In genomic region chr14:99058959-99059586, GRCm38 (mm10) we compare ENCODE assay signal across 12 mouse cellular contexts. TPM values are rescaled to one million over a fixed set of nuclear protein-coding genes. Genes with fewer than 3 reads are reported as not detected.
A peak's percentile ranks its signal among the peaks of the same experiment; 100 is the strongest.
DNase-seq lines count a peak whose midpoint lies in the region; ATAC-seq and TF ChIP-seq lines count a peak whose summit lies in the region.
"Had no signal": no experiment of that assay in that cellular context is flagged by ENCODE, and none has a peak within 500 bp of the region (broad histone marks: within the 10 kb centered on the region; RNA-seq: fewer than 3 reads in every experiment).

No protein-coding gene starts in this region.

- no peak overlapping the region for H3K27ac ChIP-seq in heart, embryonic 15.5 days
- H3K27ac ChIP-seq in lung, embryonic 16.5 days (ENCODE audit: low read length) = 0 out of 2 replicates have a peak overlapping the region, but pooled peaks have one; percentile 54
- no peak overlapping the region for H3K27ac ChIP-seq in cerebellum, adult 2 months (ENCODE audit: insufficient read depth, low read length)
- H3K27ac ChIP-seq in liver, embryonic 15.5 days (replicated peaks) = no peak overlapping the region
- H3K27ac ChIP-seq: neural tube, embryonic 12.5 days had no signal

- TF ChIP-seq CTCF in cerebellum, adult 2 months (IDR thresholded peaks at IDR 0.05; ENCODE audit: borderline replicate concordance, insufficient read depth, low read depth, low read length) = no peak

- 0 out of 2 replicates have a peak, but pooled peaks have one; percentile 60 for ATAC-seq in heart, embryonic 15.5 days (replicated peaks; ENCODE audit: insufficient number of reproducible peaks, insufficient read depth, low FRiP score, low read depth)
- peak; percentile 78; the same call in 1 of the 2 replicates for ATAC-seq in lung, embryonic 16.5 days (ENCODE audit: low read depth)
- peak; percentile 18; the same call in 1 of the 2 replicates for ATAC-seq in liver, embryonic 15.5 days (ENCODE audit: insufficient read depth)

- WGBS in heart, embryonic 15.5 days = 72% methylated on average over 7 of the region's 7 CpGs
- 83% methylated on average over 7 of the region's 7 CpGs for WGBS in lung, embryonic 16.5 days
- 25% methylated on average over 7 of the region's 7 CpGs for WGBS in cerebellum, adult 2 months
- WGBS in liver, embryonic 15.5 days (ENCODE audit: insufficient replicate concordance) = 74% methylated on average over 7 of the region's 7 CpGs

- no peak overlapping the region for H3K4me2 ChIP-seq in heart, embryonic 15.5 days
- no peak overlapping the region for H3K4me2 ChIP-seq in lung, embryonic 16.5 days (ENCODE audit: low read depth, low read length)
- H3K4me2 ChIP-seq in liver, embryonic 15.5 days = no peak overlapping the region
- H3K4me2 ChIP-seq: neural tube, embryonic 12.5 days had no signal

- TF ChIP-seq POLR2A in cerebellum, adult 2 months (IDR thresholded peaks at IDR 0.05; ENCODE audit: borderline replicate concordance, insufficient read depth, low read length) = no peak

- H3K9ac ChIP-seq in heart, embryonic 15.5 days = no peak overlapping the region
- H3K9ac ChIP-seq in lung, embryonic 16.5 days (ENCODE audit: low read length) = no peak overlapping the region
- H3K9ac ChIP-seq in liver, embryonic 15.5 days = no peak overlapping the region
- H3K9ac ChIP-seq: neural tube, embryonic 12.5 days had no signal

- H3K36me3 ChIP-seq in heart, embryonic 15.5 days = peaks cover 44% of the 10 kb centered on the region
- peaks cover 9% of the 10 kb centered on the region for H3K36me3 ChIP-seq in lung, embryonic 16.5 days (ENCODE audit: control insufficient read depth, insufficient read depth, low read length)
- H3K36me3 ChIP-seq in liver, embryonic 15.5 days (replicated peaks) = peaks cover 66% of the 10 kb centered on the region

- no peaks in the 10 kb centered on the region for H3K4me1 ChIP-seq in heart, embryonic 15.5 days (replicated peaks)
- no peaks in the 10 kb centered on the region for H3K4me1 ChIP-seq in lung, embryonic 16.5 days (replicated peaks; ENCODE audit: control insufficient read depth, insufficient read depth, low read length)
- peaks cover 7% of the 10 kb centered on the region for H3K4me1 ChIP-seq in cerebellum, adult 2 months (ENCODE audit: control insufficient read depth, insufficient read depth, low read length)
- no peaks in the 10 kb centered on the region for H3K4me1 ChIP-seq in liver, embryonic 15.5 days (replicated peaks)
- H3K4me1 ChIP-seq: neural tube, embryonic 12.5 days had no signal

- DNase-seq in heart, adult 9 months (ENCODE audit: low spot score in 2 of 2) = no peak
- no peak for DNase-seq in lung, postnatal 25 days (ENCODE audit: low spot score)
- peak; percentile 57 to 73 for DNase-seq in cerebellum, adult 2 months
- DNase-seq in urinary bladder, postnatal 10 days (ENCODE audit: low spot score) = no peak
- DNase-seq in spleen, postnatal 14 days (ENCODE audit: low spot score in 2 of 2) = no peak
- DNase-seq: heart, adult 18-20 months had no signal

- H3K9me3 ChIP-seq in heart, embryonic 15.5 days (replicated peaks) = no peaks in the 10 kb centered on the region
- no peaks in the 10 kb centered on the region for H3K9me3 ChIP-seq in lung, embryonic 16.5 days (ENCODE audit: control insufficient read depth, low read length)
- no peaks in the 10 kb centered on the region for H3K9me3 ChIP-seq in liver, embryonic 15.5 days (replicated peaks)
- H3K9me3 ChIP-seq: megakaryocyte, embryonic 14.5 days; neural tube, embryonic 12.5 days had no signal

- H3K27me3 ChIP-seq in heart, embryonic 15.5 days = no peaks in the 10 kb centered on the region
- no peaks in the 10 kb centered on the region for H3K27me3 ChIP-seq in lung, embryonic 16.5 days (ENCODE audit: control insufficient read depth, insufficient read depth, low read depth, low read length)
- H3K27me3 ChIP-seq in cerebellum, adult 2 months (ENCODE audit: control insufficient read depth, insufficient read depth, low read length) = no peaks in the 10 kb centered on the region
- H3K27me3 ChIP-seq in liver, embryonic 15.5 days = no peaks in the 10 kb centered on the region
- H3K27me3 ChIP-seq: CH12.LX; megakaryocyte, embryonic 14.5 days; neural tube, embryonic 12.5 days had no signal

- H3K4me3 ChIP-seq in heart, embryonic 15.5 days = no peak overlapping the region
- no peak overlapping the region for H3K4me3 ChIP-seq in lung, embryonic 16.5 days (ENCODE audit: low read length)
- no peak overlapping the region for H3K4me3 ChIP-seq in cerebellum, adult 2 months (replicated peaks; ENCODE audit: insufficient read depth, low read depth, low read length)
- H3K4me3 ChIP-seq in liver, embryonic 15.5 days (replicated peaks) = no peak overlapping the region
- H3K4me3 ChIP-seq: megakaryocyte, embryonic 14.5 days; neural tube, embryonic 12.5 days had no signal

RNA-seq across cellular contexts. Expression of gene Bora, which starts 13.1 kb away (rescaled TPM):
- polyA plus RNA-seq in heart, embryonic 15.5 days (2015; fragmentation: Nextera tagmentation; extraction: Ambion mirVana) = 37.2 and 41.2 TPM in 2 replicates
- 71.3 and 72.4 TPM in 2 replicates for polyA plus RNA-seq in lung, embryonic 16.5 days (2015; fragmentation: Nextera tagmentation; extraction: Ambion mirVana)
- 4.2 and 4.3 TPM in 2 replicates for polyA plus RNA-seq in cerebellum, adult 2 months (2012; rRNA removed)
- 24.8 and 25.3 TPM in 2 replicates for polyA plus RNA-seq in liver, embryonic 15.5 days (2015; fragmentation: Nextera tagmentation; extraction: Ambion mirVana)

RNA-seq across cellular contexts. Expression of gene Mzt1, which starts 13.1 kb away (rescaled TPM):
- 74.9 and 92.1 TPM in 2 replicates for polyA plus RNA-seq in heart, embryonic 15.5 days (2015; fragmentation: Nextera tagmentation; extraction: Ambion mirVana)
- polyA plus RNA-seq in lung, embryonic 16.5 days (2015; fragmentation: Nextera tagmentation; extraction: Ambion mirVana) = 63.5 and 68.2 TPM in 2 replicates
- polyA plus RNA-seq in cerebellum, adult 2 months (2012; rRNA removed) = 57.7 and 60.9 TPM in 2 replicates
- 46.6 and 51.6 TPM in 2 replicates for polyA plus RNA-seq in liver, embryonic 15.5 days (2015; fragmentation: Nextera tagmentation; extraction: Ambion mirVana)

RNA-seq across cellular contexts. Expression of gene Pibf1, which starts 40.2 kb away (rescaled TPM):
- polyA plus RNA-seq in heart, embryonic 15.5 days (2015; fragmentation: Nextera tagmentation; extraction: Ambion mirVana) = 11.9 and 13.6 TPM in 2 replicates
- 17.5 and 19.9 TPM in 2 replicates for polyA plus RNA-seq in lung, embryonic 16.5 days (2015; fragmentation: Nextera tagmentation; extraction: Ambion mirVana)
- 6.5 and 7.3 TPM in 2 replicates for polyA plus RNA-seq in cerebellum, adult 2 months (2012; rRNA removed)
- 5.2 and 5.3 TPM in 2 replicates for polyA plus RNA-seq in liver, embryonic 15.5 days (2015; fragmentation: Nextera tagmentation; extraction: Ambion mirVana)

RNA-seq across cellular contexts. Expression of gene Dis3, which starts 40.5 kb away (rescaled TPM):
- 17.5 and 19.8 TPM in 2 replicates for polyA plus RNA-seq in heart, embryonic 15.5 days (2015; fragmentation: Nextera tagmentation; extraction: Ambion mirVana)
- 24.1 and 26.9 TPM in 2 replicates for polyA plus RNA-seq in lung, embryonic 16.5 days (2015; fragmentation: Nextera tagmentation; extraction: Ambion mirVana)
- 12.8 and 14.8 TPM in 2 replicates for polyA plus RNA-seq in cerebellum, adult 2 months (2012; rRNA removed)
- 11.4 and 12.5 TPM in 2 replicates for polyA plus RNA-seq in liver, embryonic 15.5 days (2015; fragmentation: Nextera tagmentation; extraction: Ambion mirVana)

Comparison
In these comparisons a context has a peak if more than half of its experiments do, and no peak if none do; other contexts are left out.
1. ATAC-seq: peak in every context shown above with its lines; median percentile 78 in lung, embryonic 16.5 days; 60 in heart, embryonic 15.5 days; 18 in liver, embryonic 15.5 days.
2. DNase-seq: peak in cerebellum, adult 2 months (2 of 2); none in heart, adult 9 months (0 of 2), lung, postnatal 25 days (single experiment), urinary bladder, postnatal 10 days (single experiment) and spleen, postnatal 14 days (0 of 2).